Mouse (Mus musculus): ENCODE data around the gene Aes. TPM values are rescaled to one million over a fixed set of nuclear protein-coding genes. Genes with fewer than 3 reads are reported as not detected.

Gene Aes
- total RNA-seq, 2 experiments from 2014 or later = 474 to 479 TPM

GRCm38 (mm10) chr10:81544296-81545160, 14.8 kb upstream of the Aes start:
- intact Hi-C loops (cut with DNase I) = loop anchor here (5.0 kb wide), 1 partner anchor 42 kb away; the partner anchor contains the start of gene S1pr4
- DNase-seq = no peak

GRCm38 (mm10) chr10:81545161-81545747, 14.0 kb upstream of the Aes start, which contains the start of gene Gna11:
Gene Gna11, minus strand, starts transcription at chr10:81545190.
- DNase-seq = peak; percentile 100
- intact Hi-C loops (cut with DNase I) = no loop called here

GRCm38 (mm10) chr10:81546332-81546731, 13.0 kb upstream of the Aes start:
- DNase-seq = no peak
- intact Hi-C loops (cut with DNase I) = no loop called here

GRCm38 (mm10) chr10:81546788-81547571, 12.3 kb upstream of the Aes start:
- intact Hi-C loops (cut with DNase I) = no loop called here
- no peak for DNase-seq

GRCm38 (mm10) chr10:81548944-81549343, 10.3 kb upstream of the Aes start:
- DNase-seq = no peak
- intact Hi-C loops (cut with DNase I) = no loop called here

- peak; percentile 75 for DNase-seq
- intact Hi-C loops (cut with DNase I) = loop anchor here (10.0 kb wide), 1 partner anchor 1815 kb away; no protein-coding TSS in a partner anchor
Observed at GRCm38 (mm10) chr10:81550257-81550656, 9.0 kb upstream of the Aes start.

GRCm38 (mm10) chr10:81551597-81552102, 7.6 kb upstream of the Aes start:
- intact Hi-C loops (cut with DNase I) = loop anchor here (10.0 kb wide), 1 partner anchor 1817 kb away; no protein-coding TSS in a partner anchor
- DNase-seq = peak; percentile 77

GRCm38 (mm10) chr10:81553232-81553631, 6.1 kb upstream of the Aes start:
- intact Hi-C loops (cut with DNase I) = loop anchor here (10.0 kb wide), 1 partner anchor 1818 kb away; no protein-coding TSS in a partner anchor
- no peak for DNase-seq

GRCm38 (mm10) chr10:81553807-81554755, 5.2 kb upstream of the Aes start:
- DNase-seq = no peak
- intact Hi-C loops (cut with DNase I) = loop anchor here (10.0 kb wide), 1 partner anchor 1819 kb away; no protein-coding TSS in a partner anchor

- intact Hi-C loops (cut with DNase I) = loop anchor here (10.0 kb wide), 1 partner anchor 1821 kb away; no protein-coding TSS in a partner anchor
- no peak for DNase-seq
Observed at GRCm38 (mm10) chr10:81556282-81556681, 3.0 kb upstream of the Aes start.

GRCm38 (mm10) chr10:81557491-81557890, 1.8 kb upstream of the Aes start:
- intact Hi-C loops (cut with DNase I) = loop anchor here (10.0 kb wide), 1 partner anchor 1823 kb away; no protein-coding TSS in a partner anchor
- DNase-seq = no peak

GRCm38 (mm10) chr10:81559627-81560539, 595 bp downstream of the Aes start:
- DNase-seq = peak; percentile 69
- intact Hi-C loops (cut with DNase I) = loop anchor here (10.0 kb wide), 1 partner anchor 1825 kb away; no protein-coding TSS in a partner anchor

- DNase-seq = no peak
- intact Hi-C loops (cut with DNase I) = no loop called here
Observed at GRCm38 (mm10) chr10:81560719-81561459, 1.6 kb downstream of the Aes start.

GRCm38 (mm10) chr10:81562411-81562810, 3.1 kb downstream of the Aes start:
- no peak for DNase-seq
- intact Hi-C loops (cut with DNase I) = no loop called here

GRCm38 (mm10) chr10:81563481-81563880, 4.2 kb downstream of the Aes start:
- DNase-seq = no peak
- intact Hi-C loops (cut with DNase I) = no loop called here

GRCm38 (mm10) chr10:81564216-81564615, 4.9 kb downstream of the Aes start:
- DNase-seq = peak; percentile 73
- intact Hi-C loops (cut with DNase I) = no loop called here

- DNase-seq = peak; percentile 57
- intact Hi-C loops (cut with DNase I) = no loop called here
Observed at GRCm38 (mm10) chr10:81564734-81565133, 5.4 kb downstream of the Aes start.

Measured in left cerebral cortex, postnatal 4 days (tissue).